Mouse (Mus musculus) midbrain, postnatal 0 days (tissue): ENCODE data around the gene Slf2. TPM values are rescaled to one million over a fixed set of nuclear protein-coding genes. Genes with fewer than 3 reads are reported as not detected.

Source experiments
- ATAC-seq: fragments of 200-750 bp; cut with Nextera tagmentation; 2 replicates; pipeline ENCODE4 v1.8.0; 2017; ENCODE audit warnings: moderate number of reproducible peaks, mild to moderate bottlenecking, moderate TSS enrichment, moderate library complexity; ENCODE audit not compliant: low FRiP score
- DNase-seq: peaks from one replicate; pipeline ENCODE4 v3.0.0-alpha.2; 2015; ENCODE audit warnings: low spot score
- H3K27ac ChIP-seq: fragments of 300-500 bp; sonication (generic); 2 replicates; pipeline ENCODE4 v1.5.1; 2014; ENCODE audit warnings: low read depth, mild to moderate bottlenecking, low read length, mixed read lengths
- H3K27me3 ChIP-seq: fragments of 300-500 bp; sonication (generic); 2 replicates; pipeline ENCODE4 v1.6.1; 2014; ENCODE audit warnings: low read length, control low read depth, mixed read lengths; ENCODE audit not compliant: insufficient read depth
- H3K36me3 ChIP-seq: fragments of 300-500 bp; sonication (generic); 2 replicates; pipeline ENCODE4 v1.6.1; 2014; ENCODE audit warnings: low read length, control low read depth, mixed read lengths; ENCODE audit not compliant: insufficient read depth
- H3K4me1 ChIP-seq: fragments of 300-500 bp; sonication (generic); 2 replicates; pipeline ENCODE4 v1.6.1; 2014; ENCODE audit warnings: mild to moderate bottlenecking, control low read depth, antibody characterized with exemption, low read length, mixed read lengths; ENCODE audit not compliant: insufficient read depth
- H3K4me2 ChIP-seq: fragments of 300-500 bp; sonication (generic); 2 replicates; pipeline ENCODE4 v1.6.1; 2014; ENCODE audit warnings: low read depth, mild to moderate bottlenecking, low read length, mixed read lengths; ENCODE audit not compliant: poor library complexity, severe bottlenecking
- H3K4me3 ChIP-seq: fragments of 300-500 bp; sonication (generic); 2 replicates; pipeline ENCODE4 v1.5.1; 2014; ENCODE audit warnings: low read depth, mild to moderate bottlenecking, low read length, moderate library complexity
- H3K9ac ChIP-seq: fragments of 300-500 bp; sonication (generic); replicated peaks from 2 replicates; pipeline ENCODE4 v1.6.1; 2014; ENCODE audit warnings: mild to moderate bottlenecking, low read length, moderate library complexity, mixed read lengths; ENCODE audit not compliant: poor library complexity, severe bottlenecking
- H3K9me3 ChIP-seq: fragments of 300-500 bp; sonication (generic); 2 replicates; pipeline ENCODE4 v1.6.1; 2016; ENCODE audit warnings: low read length, control low read depth
- CTCF ChIP-seq: IDR thresholded peaks from 2 replicates; pipeline ENCODE4 v1.5.1; 2016; ENCODE audit warnings: antibody characterized with exemption, mild to moderate bottlenecking
- WGBS: fragments of 180-500 bp; shearing (Covaris S2); extraction: QIAGEN DNeasy Blood & Tissue Kit; methylation state at CpG from one replicate; pipeline ENCODE4 v1.1.7; 2014; 5-methylcytosine and 5-hydroxymethylcytosine counted together
- polyA plus RNA-seq: library from polyadenylated mRNA; unstranded; fragments of >200 nt; fragmentation: Nextera tagmentation; extraction: Ambion mirVana; gene quantifications from 2 replicates; pipeline ENCODE4 v1.2.1, GENCODE M21; 2015
- total RNA-seq: library from RNA; depleted of rRNA; stranded (reverse); fragments of >200 nt; gene quantifications from 2 replicates; pipeline ENCODE4 v1.2.3, GENCODE M21; 2014

Gene Slf2
- total and polyA plus RNA-seq, 2 experiments from 2014 or later = 22.6 to 26.8 TPM

DNA sequence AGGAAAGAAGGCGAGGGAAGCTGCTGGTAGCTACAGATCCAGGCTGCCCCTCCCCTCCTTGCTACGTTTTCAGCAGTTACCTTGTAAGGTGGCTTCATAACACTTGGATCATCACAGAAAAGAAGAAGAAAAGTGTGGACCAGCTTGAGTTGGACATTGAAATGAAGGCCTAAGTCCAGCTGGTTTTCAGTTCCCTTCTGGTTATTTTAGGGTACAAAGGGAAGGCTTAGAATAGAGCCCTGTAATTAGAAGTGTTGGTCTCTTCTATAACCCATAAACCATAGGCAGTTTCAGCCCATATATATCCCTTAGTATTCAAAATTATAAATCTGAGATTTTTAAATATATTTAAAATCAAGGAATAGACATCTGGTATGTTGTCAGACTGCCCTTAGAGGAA lies 49.8 kb downstream of the Slf2 start:
- 97% methylated on average over 2 of the region's 2 CpGs for WGBS
- Histone ChIP-seq H3K4me3 (no peak overlapping the region), H3K4me1 (no peaks in the 10 kb centered on the region), H3K36me3 (peaks cover 46% of the 10 kb centered on the region), H3K9ac (no peak overlapping the region), H3K4me2 (no peak overlapping the region), H3K27ac (no peak overlapping the region), H3K27me3 (no peaks in the 10 kb centered on the region), H3K9me3 (no peaks in the 10 kb centered on the region)
- ATAC-seq (no peak), DNase-seq (no peak)
- TF ChIP-seq CTCF = no peak

DNA sequence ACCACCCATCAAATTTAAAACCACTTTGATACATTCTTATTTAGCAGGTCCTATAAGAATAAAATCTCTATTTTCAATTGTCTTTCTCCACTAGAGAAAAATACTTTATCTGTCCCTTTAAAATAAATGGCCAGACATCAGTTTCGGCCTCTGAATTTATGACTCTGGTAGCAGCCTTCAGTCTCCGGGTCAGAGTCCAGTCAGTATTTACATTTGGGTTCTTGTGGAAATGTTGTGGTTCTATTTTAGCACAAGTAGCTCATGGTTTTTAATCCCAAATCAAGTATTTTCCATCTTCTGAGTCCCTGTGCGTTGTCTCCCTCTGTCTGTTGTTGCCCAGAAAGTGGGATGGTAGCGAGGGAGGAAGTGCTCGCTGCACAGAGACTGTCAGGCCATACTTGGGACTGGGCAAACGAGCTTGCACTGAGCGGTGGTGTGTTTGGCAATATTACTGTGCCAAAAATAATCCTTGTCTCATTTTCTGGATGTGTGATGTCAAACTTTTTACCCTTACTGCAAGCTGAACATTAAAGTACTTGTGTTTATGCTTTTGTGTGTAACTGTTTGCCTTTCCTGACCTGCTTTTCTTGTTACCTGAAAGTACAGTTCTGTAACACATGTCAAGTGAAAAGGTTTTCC lies 51.6 kb downstream of the Slf2 start:
- Histone ChIP-seq H3K36me3 (peaks cover 28% of the 10 kb centered on the region), H3K9ac (no peak overlapping the region), H3K4me3 (no peak overlapping the region), H3K4me1 (no peaks in the 10 kb centered on the region), H3K27ac (no peak overlapping the region), H3K27me3 (no peaks in the 10 kb centered on the region), H3K9me3 (no peaks in the 10 kb centered on the region), H3K4me2 (no peak overlapping the region)
- DNase-seq (no peak), ATAC-seq (no peak)
- 79% methylated on average over 7 of the region's 7 CpGs for WGBS
- TF ChIP-seq CTCF = no peak

DNA sequence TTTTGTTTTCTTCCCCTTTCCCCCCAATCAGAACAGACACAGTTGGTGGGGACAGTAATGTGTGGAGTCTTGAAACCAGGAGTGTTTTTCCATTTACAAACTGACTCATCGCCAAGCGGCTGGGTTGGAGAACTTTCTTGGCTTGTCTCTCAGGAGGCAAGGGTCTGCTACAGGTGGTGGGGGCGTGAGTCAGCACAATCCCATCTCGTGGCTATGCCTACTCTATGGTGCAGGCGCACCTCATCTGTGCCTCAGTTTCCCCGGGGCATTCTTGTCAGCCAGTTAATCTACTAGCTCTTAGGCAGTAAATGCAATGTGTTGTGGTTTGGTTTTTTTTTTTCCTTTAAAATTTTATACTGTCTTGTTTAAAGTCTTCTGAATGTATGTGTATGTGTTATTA lies 52.4 kb downstream of the Slf2 start:
- H3K4me3 ChIP-seq = no peak overlapping the region
- ATAC-seq = no peak
- peaks cover 24% of the 10 kb centered on the region for H3K36me3 ChIP-seq
- H3K4me1 ChIP-seq = no peaks in the 10 kb centered on the region
- no peak for TF ChIP-seq CTCF
- no peaks in the 10 kb centered on the region for H3K27me3 ChIP-seq
- no peak overlapping the region for H3K4me2 ChIP-seq
- no peak overlapping the region for H3K9ac ChIP-seq
- DNase-seq = no peak
- WGBS = 89% methylated on average over 6 of the region's 6 CpGs
- H3K27ac ChIP-seq = no peak overlapping the region
- H3K9me3 ChIP-seq = no peaks in the 10 kb centered on the region

DNA sequence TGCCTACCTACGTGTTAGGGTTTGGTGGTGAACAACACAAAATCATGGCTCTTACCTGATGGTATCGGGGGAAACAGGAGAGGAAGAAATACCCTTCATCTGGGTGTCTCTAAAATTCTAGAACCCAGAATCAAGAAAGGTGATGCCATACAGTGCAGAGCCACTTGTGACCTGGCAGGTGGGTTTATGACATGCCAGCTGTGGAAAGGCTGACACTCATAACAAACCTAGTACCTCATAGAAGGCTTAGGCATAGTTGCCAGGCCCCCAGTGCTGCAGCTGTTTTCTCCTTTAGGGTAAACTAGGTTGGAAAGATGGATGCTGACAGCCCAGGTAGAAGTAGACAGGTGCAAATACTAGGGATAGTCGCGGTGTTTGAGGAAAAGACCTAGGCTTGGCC lies 53.5 kb downstream of the Slf2 start:
- Histone ChIP-seq H3K4me1 (no peaks in the 10 kb centered on the region), H3K4me2 (no peak overlapping the region), H3K4me3 (no peak overlapping the region), H3K27ac (no peak overlapping the region), H3K9me3 (no peaks in the 10 kb centered on the region), H3K9ac (no peak overlapping the region), H3K36me3 (peaks cover 17% of the 10 kb centered on the region), H3K27me3 (no peaks in the 10 kb centered on the region)
- WGBS = 97% methylated on average over 4 of the region's 4 CpGs
- DNase-seq (no peak), ATAC-seq (no peak)
- TF ChIP-seq CTCF = no peak

DNA sequence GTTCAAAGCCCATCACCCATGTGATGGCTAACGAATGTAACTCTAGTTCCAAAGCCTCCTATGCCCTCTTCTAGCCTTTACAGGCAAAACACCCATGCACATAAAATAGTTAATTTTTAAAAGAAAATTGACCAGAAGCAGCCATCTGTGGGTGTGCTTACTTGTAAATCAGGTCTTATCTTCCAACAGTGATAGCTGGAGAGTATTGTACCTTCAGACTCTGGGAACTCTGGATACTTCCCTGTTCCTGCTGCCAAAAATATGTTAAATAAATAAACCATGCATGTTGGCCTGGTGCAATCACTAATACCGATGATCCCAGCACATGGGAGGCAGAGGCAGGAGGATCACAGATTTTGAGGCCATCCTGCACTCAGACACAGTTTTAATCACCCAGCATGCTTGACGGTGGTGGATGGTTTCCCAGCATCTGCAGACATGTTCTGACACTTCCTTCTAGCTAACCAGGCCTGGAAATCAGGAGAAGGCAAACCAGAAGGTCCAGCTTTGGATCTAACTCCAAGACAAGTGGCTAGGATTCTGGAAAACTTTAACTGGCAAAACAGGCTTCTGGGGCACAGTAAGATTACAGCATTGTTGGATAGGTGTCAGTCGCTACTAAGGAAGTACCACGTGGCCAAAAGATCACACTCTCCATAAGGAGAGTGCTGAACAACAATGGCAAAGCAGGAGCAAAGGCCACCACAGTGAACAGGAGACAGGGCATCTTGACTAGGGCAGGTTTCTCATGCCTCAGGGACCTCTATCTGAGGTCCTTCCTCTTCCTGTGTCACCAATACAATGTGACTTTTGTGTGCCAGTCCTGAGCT lies 54.4 kb downstream of the Slf2 start:
- Histone ChIP-seq H3K4me1 (peaks cover 2% of the 10 kb centered on the region; the same call in 1 of the 2 replicates), H3K27me3 (no peaks in the 10 kb centered on the region), H3K4me2 (no peak overlapping the region), H3K9me3 (no peaks in the 10 kb centered on the region), H3K9ac (no peak overlapping the region), H3K36me3 (peaks cover 11% of the 10 kb centered on the region), H3K4me3 (no peak overlapping the region), H3K27ac (no peak overlapping the region)
- TF ChIP-seq CTCF = no peak
- DNase-seq (no peak), ATAC-seq (no peak)
- 64% methylated on average over 5 of the region's 5 CpGs for WGBS

DNA sequence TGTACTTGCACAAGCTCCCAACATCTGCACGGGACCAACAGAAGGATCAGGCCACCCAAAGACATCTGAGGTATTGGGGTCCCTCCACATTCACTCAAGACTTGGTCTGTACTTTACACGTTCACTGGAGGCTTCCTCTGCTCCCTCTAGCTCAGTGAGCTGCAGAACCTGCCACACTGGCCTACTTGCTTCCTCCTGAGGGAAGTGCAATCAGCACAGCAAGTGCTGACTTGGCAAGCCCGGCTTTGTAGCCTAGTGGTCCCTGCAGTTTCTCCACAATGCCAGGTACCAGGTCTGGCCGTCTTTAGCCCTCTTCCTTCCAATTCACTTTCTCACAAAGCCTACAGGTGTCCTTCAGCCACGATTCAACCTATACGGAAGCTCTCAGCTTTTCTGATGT lies 56.1 kb downstream of the Slf2 start:
- Histone ChIP-seq H3K9me3 (no peaks in the 10 kb centered on the region), H3K27ac (no peak overlapping the region), H3K36me3 (no peaks in the 10 kb centered on the region; the same call in 1 of the 2 replicates), H3K4me1 (peaks cover 10% of the 10 kb centered on the region), H3K4me2 (no peak overlapping the region), H3K27me3 (no peaks in the 10 kb centered on the region), H3K4me3 (no peak overlapping the region), H3K9ac (no peak overlapping the region)
- no peak for TF ChIP-seq CTCF
- WGBS = 73% methylated on average over 6 of the region's 6 CpGs
- ATAC-seq = no peak
- DNase-seq = no peak
